Mouse (Mus musculus) megakaryocyte, embryonic 14.5 days (primary cell): ENCODE data around the gene Ccdc174. TPM values are rescaled to one million over a fixed set of nuclear protein-coding genes. Genes with fewer than 3 reads are reported as not detected.

ENCODE experiments used
- H3K27me3 ChIP-seq: replicated peaks from 2 replicates; pipeline ENCODE3; 2012; ENCODE audit warnings: inconsistent platforms
- H3K36me3 ChIP-seq: replicated peaks from 2 replicates; pipeline ENCODE3; 2012; ENCODE audit warnings: low read length, inconsistent platforms, mixed read lengths
- H3K4me1 ChIP-seq: 2 replicates; pipeline ENCODE4 v1.6.1; 2012; ENCODE audit warnings: inconsistent platforms
- H3K4me3 ChIP-seq: replicated peaks from 2 replicates; pipeline ENCODE3; 2012; ENCODE audit warnings: moderate library complexity, mild to moderate bottlenecking, inconsistent platforms
- H3K9me3 ChIP-seq: 2 replicates; pipeline ENCODE4 v1.6.1; 2012; ENCODE audit warnings: inconsistent platforms
- FLI1 ChIP-seq: IDR thresholded peaks from 2 replicates; pipeline ENCODE4 v1.6.1; 2012; ENCODE audit warnings: low read length, inconsistent platforms, mixed read lengths
- GATA1 ChIP-seq: IDR thresholded peaks from 3 replicates; pipeline ENCODE4 v1.6.1; 2012; ENCODE audit warnings: mixed read lengths, low read length, inconsistent platforms, borderline replicate concordance
- polyA plus RNA-seq: library from polyadenylated mRNA; stranded (reverse); fragments of >175 nt; gene quantifications from 2 replicates; pipeline ENCODE4 v1.2.3, GENCODE M21; 2012; ENCODE audit warnings: low replicate concordance; ENCODE audit not compliant: insufficient read depth

Ccdc174 gene
- 2.6 and 6.0 TPM in 2 replicates for polyA plus RNA-seq

GRCm38 (mm10) chr6:91877885-91878651, at the start of gene Ccdc174:
Gene Ccdc174, plus strand, starts transcription at chr6:91878053.
- H3K36me3 ChIP-seq, result peaks cover 29% of the 10 kb centered on the region
- no peaks in the 10 kb centered on the region for H3K9me3 ChIP-seq
- no peak for TF ChIP-seq GATA1
- peak; percentile 50; the same call in 1 of the 2 replicates for TF ChIP-seq FLI1
- peak within 1 kb of the TSS; percentile 96 for H3K4me3 ChIP-seq
- peaks cover 39% of the 10 kb centered on the region for H3K4me1 ChIP-seq
- peaks cover 2% of the 10 kb centered on the region for H3K27me3 ChIP-seq

DNA sequence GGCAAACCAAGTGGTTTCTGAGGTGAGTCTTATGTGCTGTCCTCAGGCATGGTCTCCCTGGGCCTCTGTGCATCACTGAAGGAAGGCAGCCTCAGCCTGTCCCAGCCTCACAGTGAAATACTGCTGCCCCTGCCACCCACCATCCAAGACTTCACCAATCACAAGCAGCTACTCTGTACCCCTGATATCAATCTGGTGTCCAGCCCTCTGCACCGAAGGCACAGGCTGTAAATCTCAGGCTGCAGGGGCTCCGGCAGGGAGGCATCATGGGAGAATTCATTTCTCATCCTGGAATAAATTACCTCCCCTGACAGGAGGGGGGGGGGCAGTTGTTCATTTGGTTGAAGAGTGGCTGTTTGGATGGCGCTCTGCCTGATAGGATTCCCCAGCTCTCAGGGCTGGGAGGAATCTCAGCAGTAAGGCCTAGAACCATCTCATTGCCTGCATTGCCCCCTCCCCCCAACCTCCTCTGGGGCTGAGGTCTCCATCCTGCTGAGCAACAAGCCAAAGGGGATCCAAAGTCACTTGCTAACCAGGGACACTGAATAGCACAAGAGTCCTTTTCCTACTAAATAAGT, 44.9 kb upstream of the Ccdc174 start:
- peaks cover 53% of the 10 kb centered on the region for H3K27me3 ChIP-seq

GRCm38 (mm10) chr6:91839010-91839871, 38.6 kb upstream of the Ccdc174 start:
- H3K36me3 ChIP-seq, result no peaks in the 10 kb centered on the region
- no peak overlapping the region for H3K4me3 ChIP-seq
- H3K27me3 ChIP-seq, result peaks cover 81% of the 10 kb centered on the region
- peaks cover 6% of the 10 kb centered on the region; the same call in 1 of the 2 replicates for H3K4me1 ChIP-seq
- TF ChIP-seq FLI1 (no peak), GATA1 (no peak)
- H3K9me3 ChIP-seq, result no peaks in the 10 kb centered on the region

More for the DNA sequence above, 44.9 kb upstream of the Ccdc174 start:
- TF ChIP-seq FLI1 (no peak), GATA1 (no peak)
- no peaks in the 10 kb centered on the region for H3K9me3 ChIP-seq
- no peaks in the 10 kb centered on the region for H3K36me3 ChIP-seq
- H3K4me1 ChIP-seq, result no peaks in the 10 kb centered on the region
- no peak overlapping the region for H3K4me3 ChIP-seq

GRCm38 (mm10) chr6:91842897-91843627, 34.8 kb upstream of the Ccdc174 start:
- no peaks in the 10 kb centered on the region for H3K9me3 ChIP-seq
- peaks cover 96% of the 10 kb centered on the region for H3K27me3 ChIP-seq
- H3K36me3 ChIP-seq, result no peaks in the 10 kb centered on the region
- H3K4me1 ChIP-seq, result peaks cover 6% of the 10 kb centered on the region; the same call in 1 of the 2 replicates
- no peak overlapping the region for H3K4me3 ChIP-seq
- TF ChIP-seq GATA1, result no peak
- TF ChIP-seq FLI1, result no peak

GRCm38 (mm10) chr6:91843628-91844153, 34.2 kb upstream of the Ccdc174 start:
- Histone ChIP-seq H3K9me3 (no peaks in the 10 kb centered on the region), H3K4me1 (peaks cover 6% of the 10 kb centered on the region; the same call in 1 of the 2 replicates), H3K27me3 (peaks cover 97% of the 10 kb centered on the region), H3K4me3 (no peak overlapping the region), H3K36me3 (no peaks in the 10 kb centered on the region)
- TF ChIP-seq FLI1 (no peak), GATA1 (no peak)

- H3K4me1 ChIP-seq, result 0 out of 2 replicates have a peak, but pooled peaks cover 4% of the 10 kb centered on the region
- peaks cover 60% of the 10 kb centered on the region for H3K27me3 ChIP-seq
- no peaks in the 10 kb centered on the region for H3K9me3 ChIP-seq
- TF ChIP-seq GATA1 (no peak), FLI1 (no peak)
- H3K36me3 ChIP-seq, result no peaks in the 10 kb centered on the region
- H3K4me3 ChIP-seq, result no peak overlapping the region
Observed at GRCm38 (mm10) chr6:91852550-91852949, 25.3 kb upstream of the Ccdc174 start.

- Histone ChIP-seq H3K4me1 (no peaks in the 10 kb centered on the region; the same call in 1 of the 2 replicates), H3K27me3 (peaks cover 69% of the 10 kb centered on the region)
- TF ChIP-seq GATA1 (no peak), FLI1 (no peak)
Observed at GRCm38 (mm10) chr6:91858339-91858738, 19.5 kb upstream of the Ccdc174 start.

GRCm38 (mm10) chr6:91862848-91863247, 15.0 kb upstream of the Ccdc174 start:
- Histone ChIP-seq H3K27me3 (peaks cover 52% of the 10 kb centered on the region), H3K36me3 (no peaks in the 10 kb centered on the region), H3K9me3 (peaks cover 9% of the 10 kb centered on the region), H3K4me3 (no peak overlapping the region), H3K4me1 (peaks cover 22% of the 10 kb centered on the region)
- TF ChIP-seq GATA1 (no peak), FLI1 (no peak)

More at GRCm38 (mm10) chr6:91858339-91858738, 19.5 kb upstream of the Ccdc174 start:
- Histone ChIP-seq H3K4me3 (no peak overlapping the region), H3K36me3 (no peaks in the 10 kb centered on the region), H3K9me3 (peaks cover 9% of the 10 kb centered on the region)
